Mouse (Mus musculus) telencephalon, adult 2 months (tissue): Measurements from ENCODE around the gene Sstr1.

Source experiments
- DNase-seq: peaks from one replicate; pipeline ENCODE4 v3.0.0-alpha.2; 2011; ENCODE audit warnings: low read depth, low spot score

Sstr1 gene

DNA sequence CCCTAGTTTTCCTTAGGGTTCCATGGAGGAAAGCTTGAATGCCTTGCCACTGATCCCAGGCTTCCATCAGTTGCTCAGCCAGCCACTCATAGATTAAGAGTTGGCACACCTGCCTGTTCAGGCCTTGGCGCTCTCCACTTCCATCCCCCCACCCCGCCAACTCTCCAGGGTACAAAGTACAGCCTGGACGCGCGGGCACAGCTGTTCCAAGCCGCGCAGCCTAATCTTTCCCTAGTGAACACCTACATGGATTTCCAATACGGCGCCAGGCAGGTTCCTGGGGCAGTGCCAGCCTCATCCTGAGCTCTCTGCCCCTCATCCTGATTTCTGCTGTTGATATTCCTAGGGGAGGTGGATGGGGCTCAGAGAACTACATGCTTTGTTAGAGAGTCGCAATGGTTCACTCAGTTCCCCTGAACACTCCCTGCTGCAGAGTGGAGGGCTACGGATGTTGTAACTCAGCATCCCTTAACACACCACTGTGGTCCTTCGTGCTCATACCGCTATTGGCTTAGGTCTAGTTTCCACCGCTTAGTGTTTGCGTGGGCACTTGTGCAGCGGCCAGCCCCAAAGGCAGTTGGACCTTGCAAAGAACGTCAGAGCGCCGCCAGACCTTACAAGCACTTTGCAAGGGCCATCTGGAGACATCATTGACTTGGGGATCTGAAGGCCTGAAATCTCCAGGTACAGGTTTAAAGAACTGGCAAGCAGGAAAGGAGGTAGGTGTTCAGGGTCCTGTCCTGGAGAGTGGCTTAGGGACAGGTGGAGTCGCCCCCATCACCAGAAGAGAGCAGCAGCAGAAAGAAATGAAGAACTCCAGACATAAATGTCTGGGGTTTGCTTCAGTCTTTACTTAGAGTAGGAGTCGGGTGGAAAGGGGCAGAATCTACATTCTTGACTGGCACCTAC, at the start of gene Sstr1:
Sstr1 (plus strand) TSS at position 610 of the 909 bp plus-strand sequence.
- no peak for DNase-seq

DNA sequence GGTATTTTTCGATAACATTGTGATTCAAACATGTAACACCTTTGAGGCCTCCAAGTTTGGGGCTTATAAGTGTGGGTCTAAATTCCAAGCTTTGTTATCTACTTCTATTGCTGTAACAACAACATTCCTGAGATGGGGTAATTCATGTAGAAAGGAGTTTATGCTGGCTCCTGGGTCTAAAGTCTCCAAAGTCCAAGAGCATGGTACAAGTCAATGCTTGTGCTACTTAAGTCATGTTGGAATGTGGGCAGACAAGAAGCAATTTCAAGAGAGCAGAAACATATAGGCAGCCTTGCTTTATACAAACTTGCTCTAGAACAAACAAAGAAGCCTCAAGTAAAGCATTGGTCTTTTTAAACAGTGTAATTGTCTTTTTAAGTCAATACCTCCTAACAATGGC, 12.8 kb upstream of the Sstr1 start:
- DNase-seq, result no peak

- DNase-seq, result no peak
Measured at GRCm38 (mm10) chr12:58201190-58201589, 10.4 kb upstream of the Sstr1 start.

DNA sequence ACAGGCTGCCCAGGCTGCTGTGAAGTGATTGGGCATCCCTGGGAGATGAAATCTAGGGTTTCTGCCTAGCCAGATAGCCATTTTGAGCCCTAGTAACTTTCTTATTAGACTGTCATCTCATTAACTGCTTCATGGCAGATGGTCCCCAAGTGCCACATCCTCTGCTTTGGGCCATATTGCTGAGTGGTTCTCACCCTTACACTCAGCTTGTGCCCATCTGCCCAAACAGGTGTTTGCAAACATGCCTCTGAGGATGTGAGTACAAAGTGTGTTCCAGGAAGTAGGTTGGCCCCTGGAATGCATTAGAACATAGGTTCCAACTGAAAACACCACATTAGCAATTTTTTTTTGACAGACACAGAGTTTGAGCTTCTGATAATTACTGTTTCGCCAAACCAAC, 3.6 kb upstream of the Sstr1 start:
- DNase-seq, result no peak

DNA sequence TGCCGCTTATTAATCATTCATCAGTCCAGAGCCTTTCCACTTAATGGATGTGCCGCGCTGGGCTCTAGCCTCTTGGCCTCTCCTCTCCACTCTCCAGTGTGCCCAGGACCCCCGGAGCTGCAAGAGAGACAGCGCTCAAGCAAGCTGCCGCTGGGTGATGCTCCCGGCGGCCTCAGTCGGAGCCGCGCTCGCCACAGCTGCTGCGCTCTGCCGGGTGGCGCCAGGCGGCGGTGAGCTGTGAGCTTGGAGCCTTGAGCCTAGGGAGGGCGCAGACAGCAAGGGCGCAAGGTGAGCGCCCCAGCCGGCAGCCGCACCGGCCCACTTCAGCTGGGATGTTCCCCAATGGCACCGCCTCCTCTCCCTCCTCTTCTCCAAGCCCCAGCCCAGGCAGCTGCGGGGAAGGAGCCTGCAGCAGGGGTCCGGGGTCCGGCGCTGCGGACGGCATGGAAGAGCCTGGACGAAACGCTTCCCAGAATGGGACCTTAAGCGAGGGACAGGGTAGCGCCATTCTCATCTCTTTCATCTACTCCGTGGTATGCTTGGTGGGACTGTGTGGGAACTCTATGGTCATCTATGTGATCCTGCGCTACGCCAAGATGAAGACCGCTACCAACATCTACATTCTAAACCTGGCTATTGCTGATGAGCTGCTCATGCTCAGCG, 820 bp downstream of the Sstr1 start:
- DNase-seq, result no peak

- no peak for DNase-seq
Measured at GRCm38 (mm10) chr12:58212924-58213450, 1.4 kb downstream of the Sstr1 start.

- DNase-seq, result no peak
Measured at GRCm38 (mm10) chr12:58213451-58214288, 2.1 kb downstream of the Sstr1 start.

DNA sequence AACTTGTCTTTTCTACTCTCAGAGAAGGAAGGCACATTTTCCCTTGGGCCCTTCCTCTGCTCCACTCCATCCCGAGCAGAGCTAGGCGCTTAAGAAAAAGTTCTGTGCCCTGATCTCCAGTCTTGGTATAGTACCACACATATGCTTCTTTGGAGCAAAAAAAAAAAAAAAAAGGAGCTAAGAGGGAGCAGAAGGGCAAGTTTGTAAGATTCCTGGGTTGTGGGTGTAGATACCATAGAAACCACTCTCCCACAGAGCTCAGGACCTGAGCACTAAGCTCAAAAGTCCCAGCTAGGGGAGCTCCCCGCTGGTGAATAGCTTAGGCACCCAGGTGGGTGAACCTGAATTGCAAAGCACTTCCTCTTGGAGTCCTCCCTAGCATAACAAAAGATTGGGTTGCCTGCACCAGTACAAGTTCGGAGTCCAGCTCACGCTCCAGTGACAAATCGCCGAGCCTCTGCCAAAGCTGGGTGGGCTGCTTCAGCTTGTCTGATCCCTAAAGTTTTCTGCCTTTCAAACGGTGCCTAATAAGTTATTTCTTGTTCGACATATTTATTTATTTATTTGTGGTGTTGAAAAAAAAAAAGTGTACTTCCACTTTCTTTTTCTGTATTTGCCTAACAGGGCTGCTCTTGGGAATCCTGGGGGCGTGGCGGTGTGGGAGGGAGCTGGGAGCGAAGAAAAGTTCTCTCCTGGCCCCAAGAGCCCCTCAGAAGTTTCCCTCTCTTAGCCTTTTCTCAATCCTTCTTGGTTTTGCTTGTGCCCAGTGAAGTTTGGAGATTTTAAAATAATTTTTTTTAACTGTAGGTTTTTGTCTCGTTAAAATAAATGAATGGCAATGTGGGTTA, 2.9 kb downstream of the Sstr1 start:
- no peak for DNase-seq

DNA sequence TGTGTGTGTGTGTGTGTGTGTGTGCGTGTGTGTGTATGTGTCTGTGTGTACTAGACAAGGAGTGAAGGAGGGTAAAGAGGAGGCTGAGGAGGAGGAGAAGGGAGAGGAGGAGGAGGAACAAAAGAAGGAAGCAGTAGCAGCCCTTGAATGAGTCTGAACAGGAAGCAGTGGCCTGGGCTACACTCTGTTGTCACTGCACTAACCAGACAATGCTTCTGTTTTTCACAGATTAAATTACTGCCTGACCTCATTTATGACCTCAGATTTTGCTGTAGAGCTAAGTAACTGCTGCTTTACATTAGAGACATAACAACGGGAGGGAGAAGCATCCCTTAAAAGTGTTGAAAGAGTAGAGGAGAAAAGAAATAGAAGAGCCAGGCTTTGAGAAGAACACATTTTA, 4.6 kb downstream of the Sstr1 start:
- DNase-seq, result no peak

GRCm38 (mm10) chr12:58219078-58219477, 7.5 kb downstream of the Sstr1 start:
- no peak for DNase-seq

DNA sequence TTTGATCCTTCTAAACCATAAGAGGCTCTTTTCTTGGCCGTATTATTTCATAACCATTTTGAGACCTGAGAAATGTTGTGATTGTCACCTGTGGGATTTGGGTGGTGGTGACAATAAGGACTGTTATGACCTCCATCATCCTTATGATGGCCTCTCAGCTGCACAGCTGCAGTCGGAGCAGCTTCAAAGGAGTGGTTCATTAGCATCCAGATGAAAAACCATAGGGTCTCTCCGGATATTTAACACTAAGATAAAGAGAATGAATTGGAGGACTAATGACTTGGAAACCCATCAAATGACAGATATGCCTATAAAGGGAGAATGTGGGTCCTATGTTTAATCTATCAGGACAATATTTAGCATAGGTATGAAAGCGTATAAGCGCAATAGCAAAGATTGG, 14.1 kb downstream of the Sstr1 start:
- no peak for DNase-seq

DNA sequence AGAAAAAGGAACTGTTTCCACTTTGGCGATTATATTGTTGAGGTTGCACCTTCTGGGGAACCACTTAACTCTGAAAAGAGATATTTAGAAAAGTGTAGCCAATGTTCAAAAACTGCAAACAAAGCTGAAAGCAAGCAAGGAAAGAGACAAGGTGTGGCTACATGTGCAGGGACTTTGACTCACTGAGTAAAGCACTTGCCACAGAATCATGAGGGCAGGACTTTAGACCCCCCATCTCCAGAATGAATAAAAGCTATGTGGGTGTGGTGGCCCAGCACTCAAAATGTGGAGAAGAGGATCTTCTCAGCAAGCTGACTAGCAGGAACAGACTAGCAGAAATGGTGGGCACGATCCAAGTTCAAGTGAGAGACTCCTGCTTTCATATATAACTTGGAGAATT, 20.9 kb downstream of the Sstr1 start:
- no peak for DNase-seq

GRCm38 (mm10) chr12:58251901-58252300, 40.3 kb downstream of the Sstr1 start:
- DNase-seq, result no peak
